Mouse (Mus musculus) ES-E14 (cell line): ENCODE results near the gene Pyroxd1.

Experiments
- HCFC1 ChIP-seq: IDR thresholded peaks from 2 replicates; pipeline ENCODE4 v1.6.1; 2012; ENCODE audit warnings: low read length, inconsistent platforms, borderline replicate concordance; ENCODE audit not compliant: insufficient read depth
- MAFK ChIP-seq: IDR thresholded peaks from 2 replicates; pipeline ENCODE4 v1.6.1; 2014; ENCODE audit warnings: mild to moderate bottlenecking, low read depth, low read length, inconsistent platforms; ENCODE audit not compliant: insufficient read depth
- ZC3H11A ChIP-seq: IDR thresholded peaks from 2 replicates; pipeline ENCODE4 v1.6.1; 2012; ENCODE audit warnings: low read depth, mild to moderate bottlenecking, inconsistent platforms, low read length, borderline replicate concordance

DNA sequence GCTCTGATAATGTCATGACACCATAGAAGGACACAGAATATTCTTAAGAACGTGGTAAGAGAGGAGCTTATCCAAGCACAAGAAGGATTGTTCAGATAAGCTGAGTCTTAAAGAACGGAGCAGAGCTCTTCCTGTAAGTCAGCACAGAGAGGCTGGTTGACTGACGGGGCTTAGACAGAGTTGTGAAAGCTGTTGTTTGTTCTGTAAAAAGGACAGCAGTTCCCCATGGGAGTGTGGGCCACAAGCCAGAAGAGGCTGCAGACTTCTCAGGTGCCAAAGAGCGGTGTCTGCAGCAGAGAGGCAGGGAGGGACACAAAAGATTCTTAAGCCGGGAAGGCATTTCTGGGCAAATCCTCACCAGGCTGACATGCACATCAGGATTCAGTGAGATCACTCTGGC is 49.2 kb downstream of the Pyroxd1 start:
- TF ChIP-seq HCFC1 = no peak
- TF ChIP-seq MAFK = no peak
- no peak for TF ChIP-seq ZC3H11A
